ENCODE assay signal across 22 mouse cellular contexts in genomic region chr14:86360423-86361059, GRCm38 (mm10).
DNase-seq lines count a peak whose midpoint lies in the region; ATAC-seq and TF ChIP-seq lines count a peak whose summit lies in the region.
"Had no signal": no experiment of that assay in that cellular context is flagged by ENCODE, and none has a peak within 500 bp of the region (broad histone marks: within the 10 kb centered on the region; RNA-seq: fewer than 3 reads in every experiment).

No protein-coding gene starts in this region.

- TF ChIP-seq CTCF in hindbrain, postnatal 0 days (IDR thresholded peaks at IDR 0.05; ENCODE audit: low read depth): no peak
- no peak for TF ChIP-seq CTCF in gastrocnemius, adult 2 months (IDR thresholded peaks at IDR 0.05)

- H3K36me3 ChIP-seq in forebrain, embryonic 14.5 days (ENCODE audit: control insufficient read depth, insufficient read depth, low read length): no peaks in the 10 kb centered on the region
- no peaks in the 10 kb centered on the region for H3K36me3 ChIP-seq in forebrain, embryonic 11.5 days (ENCODE audit: control insufficient read depth, insufficient read depth, low read length)
- no peaks in the 10 kb centered on the region for H3K36me3 ChIP-seq in midbrain, embryonic 13.5 days
- no peaks in the 10 kb centered on the region for H3K36me3 ChIP-seq in midbrain, embryonic 10.5 days
- no peaks in the 10 kb centered on the region for H3K36me3 ChIP-seq in hindbrain, postnatal 0 days (ENCODE audit: insufficient read depth, low read length)
- no peaks in the 10 kb centered on the region for H3K36me3 ChIP-seq in neural tube, embryonic 13.5 days
- H3K36me3 ChIP-seq: forebrain, embryonic 12.5 days; heart, embryonic 13.5 days; kidney, embryonic 15.5 days; limb, embryonic 12.5 days; midbrain, embryonic 12.5 days had no signal

- peak; percentile 12 for DNase-seq in forebrain, embryonic 14.5 days (ENCODE audit: low spot score)
- DNase-seq in forebrain, embryonic 11.5 days (ENCODE audit: low spot score): no peak
- no peak for DNase-seq in midbrain, embryonic 10.5 days (ENCODE audit: low spot score)
- DNase-seq in hindbrain, postnatal 0 days (ENCODE audit: low spot score): peak; percentile 12
- no peak for DNase-seq in gastrocnemius, adult 2 months
- DNase-seq: adrenal gland, postnatal 10 days; cerebellum, adult 9-11 months; gastrocnemius, postnatal 36 days; heart, adult 2 months; heart, postnatal 14 days; liver, postnatal 0 days had no signal

- intact Hi-C loops in gastrocnemius, adult 2 months (cut with DNase I): no loop called here

- H3K27me3 ChIP-seq in forebrain, embryonic 14.5 days (replicated peaks; ENCODE audit: control insufficient read depth, insufficient read depth, low read length): no peaks in the 10 kb centered on the region
- no peaks in the 10 kb centered on the region for H3K27me3 ChIP-seq in forebrain, embryonic 11.5 days (ENCODE audit: control insufficient read depth, insufficient read depth, low read length)
- no peaks in the 10 kb centered on the region for H3K27me3 ChIP-seq in midbrain, embryonic 13.5 days
- no peaks in the 10 kb centered on the region for H3K27me3 ChIP-seq in midbrain, embryonic 10.5 days (ENCODE audit: low read depth, poor library complexity, severe bottlenecking)
- no peaks in the 10 kb centered on the region for H3K27me3 ChIP-seq in hindbrain, postnatal 0 days (ENCODE audit: insufficient read depth, low read length)
- no peaks in the 10 kb centered on the region for H3K27me3 ChIP-seq in neural tube, embryonic 13.5 days
- H3K27me3 ChIP-seq: forebrain, embryonic 12.5 days; heart, embryonic 13.5 days; kidney, embryonic 15.5 days; limb, embryonic 12.5 days; midbrain, embryonic 12.5 days had no signal

- 28% methylated on average over 7 of the region's 7 CpGs for WGBS in forebrain, embryonic 14.5 days
- 47% methylated on average over 7 of the region's 7 CpGs for WGBS in forebrain, embryonic 11.5 days
- 26% methylated on average over 7 of the region's 7 CpGs for WGBS in midbrain, embryonic 13.5 days
- 56% methylated on average over 7 of the region's 7 CpGs for WGBS in midbrain, embryonic 10.5 days
- 26% methylated on average over 7 of the region's 7 CpGs for WGBS in hindbrain, postnatal 0 days
- 13% methylated on average over 7 of the region's 7 CpGs for WGBS in neural tube, embryonic 13.5 days

- no peaks in the 10 kb centered on the region for H3K9me3 ChIP-seq in forebrain, embryonic 14.5 days (replicated peaks; ENCODE audit: control insufficient read depth, low read length)
- H3K9me3 ChIP-seq in forebrain, embryonic 11.5 days (ENCODE audit: control insufficient read depth, low read length): no peaks in the 10 kb centered on the region
- no peaks in the 10 kb centered on the region for H3K9me3 ChIP-seq in midbrain, embryonic 13.5 days
- H3K9me3 ChIP-seq in midbrain, embryonic 10.5 days (replicated peaks): no peaks in the 10 kb centered on the region
- H3K9me3 ChIP-seq in hindbrain, postnatal 0 days (ENCODE audit: low read length): no peaks in the 10 kb centered on the region
- H3K9me3 ChIP-seq in neural tube, embryonic 13.5 days: no peaks in the 10 kb centered on the region
- H3K9me3 ChIP-seq: forebrain, embryonic 12.5 days; heart, embryonic 13.5 days; kidney, embryonic 15.5 days; limb, embryonic 12.5 days; midbrain, embryonic 12.5 days had no signal

- no peak overlapping the region for H3K4me2 ChIP-seq in forebrain, embryonic 14.5 days (ENCODE audit: low read length)
- H3K4me2 ChIP-seq in forebrain, embryonic 11.5 days (ENCODE audit: low read depth, low read length, severe bottlenecking): no peak overlapping the region
- H3K4me2 ChIP-seq in midbrain, embryonic 13.5 days (replicated peaks): no peak overlapping the region
- H3K4me2 ChIP-seq in hindbrain, postnatal 0 days (ENCODE audit: low read depth, low read length): no peak overlapping the region
- H3K4me2 ChIP-seq in neural tube, embryonic 13.5 days: no peak overlapping the region
- H3K4me2 ChIP-seq: forebrain, embryonic 12.5 days; heart, embryonic 13.5 days; kidney, embryonic 15.5 days; limb, embryonic 12.5 days; liver, embryonic 11.5 days; midbrain, embryonic 12.5 days had no signal

- H3K4me1 ChIP-seq in forebrain, embryonic 14.5 days (ENCODE audit: control insufficient read depth, insufficient read depth, low read length): peaks cover 3% of the 10 kb centered on the region; the same call in 1 of the 2 replicates
- H3K4me1 ChIP-seq in forebrain, embryonic 11.5 days (replicated peaks; ENCODE audit: control insufficient read depth, insufficient read depth, low read length): 0 out of 2 replicates have a peak, but pooled peaks cover 4% of the 10 kb centered on the region
- peaks cover 9% of the 10 kb centered on the region; the same call in 1 of the 2 replicates for H3K4me1 ChIP-seq in midbrain, embryonic 13.5 days (replicated peaks)
- H3K4me1 ChIP-seq in midbrain, embryonic 10.5 days: peaks cover 9% of the 10 kb centered on the region
- peaks cover 4% of the 10 kb centered on the region; the same call in 1 of the 2 replicates for H3K4me1 ChIP-seq in hindbrain, postnatal 0 days (ENCODE audit: insufficient read depth, low read length)
- H3K4me1 ChIP-seq in neural tube, embryonic 13.5 days (replicated peaks): peaks cover 11% of the 10 kb centered on the region
- H3K4me1 ChIP-seq: heart, embryonic 13.5 days; limb, embryonic 12.5 days had no signal

- no peak for ATAC-seq in forebrain, embryonic 14.5 days
- ATAC-seq in forebrain, embryonic 11.5 days (replicated peaks; ENCODE audit: low FRiP score): no peak
- peak; percentile 34; the same call in 1 of the 2 replicates for ATAC-seq in midbrain, embryonic 13.5 days
- ATAC-seq in hindbrain, postnatal 0 days: no peak
- no peak for ATAC-seq in neural tube, embryonic 13.5 days (ENCODE audit: low read depth)
- ATAC-seq: activated CD4-positive, CD25-positive, alpha-beta regulatory T cell, adult 4 months; intestine, postnatal 0 days; liver, postnatal 0 days; lung, postnatal 0 days had no signal

- no peak overlapping the region for H3K4me3 ChIP-seq in forebrain, embryonic 14.5 days (ENCODE audit: low read depth, low read length)
- no peak overlapping the region for H3K4me3 ChIP-seq in forebrain, embryonic 11.5 days (ENCODE audit: low read depth, low read length)
- H3K4me3 ChIP-seq in midbrain, embryonic 13.5 days (replicated peaks): no peak overlapping the region
- H3K4me3 ChIP-seq in midbrain, embryonic 10.5 days: no peak overlapping the region
- H3K4me3 ChIP-seq in hindbrain, postnatal 0 days (ENCODE audit: low read length): no peak overlapping the region
- H3K4me3 ChIP-seq in neural tube, embryonic 13.5 days: no peak overlapping the region
- no peak overlapping the region for H3K4me3 ChIP-seq in gastrocnemius, adult 2 months
- H3K4me3 ChIP-seq: forebrain, embryonic 12.5 days; heart, adult 2 months; heart, embryonic 13.5 days; kidney, embryonic 15.5 days; limb, embryonic 12.5 days; midbrain, embryonic 12.5 days had no signal

- no peak overlapping the region for H3K27ac ChIP-seq in forebrain, embryonic 14.5 days (ENCODE audit: low read depth, low read length)
- H3K27ac ChIP-seq in forebrain, embryonic 11.5 days (ENCODE audit: low read depth, low read length): no peak overlapping the region
- H3K27ac ChIP-seq in midbrain, embryonic 13.5 days: no peak overlapping the region; the same call in 1 of the 2 replicates
- no peak overlapping the region for H3K27ac ChIP-seq in midbrain, embryonic 10.5 days (replicated peaks)
- no peak overlapping the region for H3K27ac ChIP-seq in hindbrain, postnatal 0 days
- H3K27ac ChIP-seq in neural tube, embryonic 13.5 days (replicated peaks): 0 out of 2 replicates have a peak overlapping the region, but pooled peaks have one; percentile 1
- no peak overlapping the region for H3K27ac ChIP-seq in gastrocnemius, adult 2 months
- H3K27ac ChIP-seq: forebrain, embryonic 12.5 days; heart, adult 2 months; heart, embryonic 13.5 days; kidney, embryonic 15.5 days; limb, embryonic 12.5 days; midbrain, embryonic 12.5 days had no signal

- H3K9ac ChIP-seq in forebrain, embryonic 14.5 days (ENCODE audit: low read length): no peak overlapping the region
- no peak overlapping the region for H3K9ac ChIP-seq in forebrain, embryonic 11.5 days (ENCODE audit: low read length)
- H3K9ac ChIP-seq in midbrain, embryonic 13.5 days (replicated peaks): no peak overlapping the region
- H3K9ac ChIP-seq in hindbrain, postnatal 0 days (replicated peaks; ENCODE audit: low read length): no peak overlapping the region; the same call in 1 of the 2 replicates
- H3K9ac ChIP-seq in neural tube, embryonic 13.5 days: no peak overlapping the region
- H3K9ac ChIP-seq: forebrain, embryonic 12.5 days; heart, embryonic 13.5 days; kidney, embryonic 15.5 days; limb, embryonic 12.5 days; liver, postnatal 0 days; midbrain, embryonic 12.5 days had no signal

Comparison
In these comparisons a context has a peak if more than half of its experiments do, and no peak if none do; other contexts are left out.
1. DNase-seq: peak in forebrain, embryonic 14.5 days (single experiment) and hindbrain, postnatal 0 days (single experiment); none in forebrain, embryonic 11.5 days (single experiment), midbrain, embryonic 10.5 days (single experiment) and gastrocnemius, adult 2 months (single experiment).